10 mouse cellular contexts compared by ENCODE assay signal in the genomic region with DNA sequence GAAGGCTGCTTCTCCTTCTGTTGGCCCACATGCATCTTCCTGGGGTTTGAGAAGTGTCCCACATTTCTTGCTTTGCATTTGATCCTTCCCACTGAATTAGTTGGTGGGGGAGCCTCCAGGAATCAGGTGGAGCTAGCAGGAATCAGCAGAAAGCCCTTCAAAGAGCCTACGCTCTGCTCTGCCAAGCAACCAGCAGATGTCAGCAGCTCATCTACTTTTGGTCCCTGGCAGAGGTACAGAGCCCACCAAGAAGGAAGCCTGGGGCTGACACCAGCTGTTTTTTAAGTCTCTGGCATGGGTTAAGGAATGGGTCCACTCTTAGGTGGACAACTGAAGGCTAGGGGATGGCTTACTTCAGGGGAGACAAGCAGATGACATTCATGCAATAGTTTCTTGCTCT.
DNase-seq lines count a peak whose midpoint lies in the region; ATAC-seq and TF ChIP-seq lines count a peak whose summit lies in the region.
"Had no signal": no experiment of that assay in that cellular context is flagged by ENCODE, and none has a peak within 500 bp of the region (broad histone marks: within the 10 kb centered on the region; RNA-seq: fewer than 3 reads in every experiment).

No protein-coding gene starts in this region.

- peak; percentile 73 for TF ChIP-seq CTCF in cortical plate, adult 2 months (IDR thresholded peaks at IDR 0.05; ENCODE audit: extremely low read depth, insufficient read depth, low read length)

- peak; percentile 56; the same call in 1 of the 2 replicates for ATAC-seq in hindbrain, embryonic 15.5 days (ENCODE audit: low FRiP score, low read depth)

- peak; percentile 47 to 84 for DNase-seq in adrenal gland, adult (ENCODE audit: inconsistent age in 2 of 2, low spot score in 1 of 2)
- DNase-seq in adrenal gland, postnatal 4 days (ENCODE audit: low spot score in 2 of 2): no peak
- DNase-seq in 416B (ENCODE audit: low read depth) (peak; percentile 42), MN1 (ENCODE audit: low spot score) (no peak)
- DNase-seq in left cerebral cortex, postnatal 36 days (ENCODE audit: low spot score in 2 of 2): peak; percentile 17 to 19
- DNase-seq in retina, postnatal 7 days (ENCODE audit: low read depth, low spot score): peak; percentile 35

- no peak overlapping the region for H3K4me2 ChIP-seq in hindbrain, embryonic 15.5 days
- H3K4me2 ChIP-seq: embryonic facial prominence, embryonic 13.5 days; liver, embryonic 15.5 days had no signal

- 30% methylated on average over 1 of the region's 1 CpGs for WGBS in hindbrain, embryonic 15.5 days

- peaks cover 7% of the 10 kb centered on the region; the same call in 1 of the 2 replicates for H3K27me3 ChIP-seq in hindbrain, embryonic 15.5 days
- H3K27me3 ChIP-seq: embryonic facial prominence, embryonic 13.5 days; liver, embryonic 15.5 days had no signal

- H3K9ac ChIP-seq in hindbrain, embryonic 15.5 days: no peak overlapping the region
- H3K9ac ChIP-seq: embryonic facial prominence, embryonic 13.5 days; liver, embryonic 15.5 days had no signal

- H3K27ac ChIP-seq in cortical plate, adult 2 months (ENCODE audit: insufficient read depth, low read length): no peak overlapping the region
- H3K27ac ChIP-seq in hindbrain, embryonic 15.5 days (replicated peaks): no peak overlapping the region
- H3K27ac ChIP-seq: embryonic facial prominence, embryonic 13.5 days; liver, embryonic 15.5 days had no signal

- no peak overlapping the region for H3K4me3 ChIP-seq in cortical plate, adult 2 months (ENCODE audit: insufficient read depth, low read length)
- no peak overlapping the region for H3K4me3 ChIP-seq in hindbrain, embryonic 15.5 days
- H3K4me3 ChIP-seq: embryonic facial prominence, embryonic 13.5 days; liver, embryonic 15.5 days had no signal

- H3K36me3 ChIP-seq in hindbrain, embryonic 15.5 days: no peaks in the 10 kb centered on the region
- H3K36me3 ChIP-seq: embryonic facial prominence, embryonic 13.5 days; liver, embryonic 15.5 days had no signal

- no peaks in the 10 kb centered on the region for H3K9me3 ChIP-seq in hindbrain, embryonic 15.5 days
- H3K9me3 ChIP-seq: liver, embryonic 15.5 days had no signal

- intact Hi-C loops in left cerebral cortex, postnatal 36 days (cut with DNase I): loop anchor here (1.0 to 10.0 kb wide), 2 partner anchors 649 to 752 kb away; no protein-coding TSS in a partner anchor

- no peaks in the 10 kb centered on the region for H3K4me1 ChIP-seq in cortical plate, adult 2 months (ENCODE audit: control insufficient read depth, insufficient read depth, low read length)
- H3K4me1 ChIP-seq in hindbrain, embryonic 15.5 days (replicated peaks): 0 out of 2 replicates have a peak, but pooled peaks cover 3% of the 10 kb centered on the region

- TF ChIP-seq POLR2A in cortical plate, adult 2 months (IDR thresholded peaks at IDR 0.05; ENCODE audit: extremely low read depth, insufficient read depth, low read length): no peak

Comparison
In these comparisons a context has a peak if more than half of its experiments do, and no peak if none do; other contexts are left out.
1. DNase-seq: peak in adrenal gland, adult (2 of 2), 416B (single experiment), left cerebral cortex, postnatal 36 days (2 of 2) and retina, postnatal 7 days (single experiment); none in adrenal gland, postnatal 4 days (0 of 2) and MN1 (single experiment).